Mouse (Mus musculus): ENCODE measurements around the gene Kif16b. TPM values are rescaled to one million over a fixed set of nuclear protein-coding genes. Genes with fewer than 3 reads are reported as not detected.

The Kif16b gene
- polyA plus RNA-seq, 1 experiment from 2014 or later = 10.1 TPM

GRCm38 (mm10) chr2:142693461-142693860, 207.9 kb downstream of the Kif16b start:
- Histone ChIP-seq H3K27ac (no peak overlapping the region), H3K4me1 (no peaks in the 10 kb centered on the region), H3K9me3 (no peaks in the 10 kb centered on the region), H3K27me3 (no peaks in the 10 kb centered on the region), H3K9ac (no peak overlapping the region), H3K4me3 (no peak overlapping the region), H3K36me3 (no peaks in the 10 kb centered on the region), H3K4me2 (no peak overlapping the region)
- ATAC-seq (ENCODE audit: insufficient number of reproducible peaks, low FRiP score, low TSS enrichment, low read depth) = no peak
- 96% methylated on average over 1 of the region's 1 CpGs for WGBS

- 74% methylated on average over 2 of the region's 2 CpGs for WGBS
- H3K4me3 ChIP-seq = no peak overlapping the region
- H3K27me3 ChIP-seq = no peaks in the 10 kb centered on the region
- H3K9me3 ChIP-seq = no peaks in the 10 kb centered on the region
- H3K4me1 ChIP-seq = no peaks in the 10 kb centered on the region
- no peak overlapping the region for H3K27ac ChIP-seq
- ATAC-seq (ENCODE audit: insufficient number of reproducible peaks, low FRiP score, low TSS enrichment, low read depth) = no peak
- H3K9ac ChIP-seq = no peak overlapping the region
- no peak overlapping the region for H3K4me2 ChIP-seq
- no peaks in the 10 kb centered on the region for H3K36me3 ChIP-seq
These were observed 211.8 kb downstream of the Kif16b start for GRCm38 (mm10) chr2:142689496-142689895.

GRCm38 (mm10) chr2:142687936-142688514, 213.3 kb downstream of the Kif16b start:
- H3K36me3 ChIP-seq = no peaks in the 10 kb centered on the region
- no peak overlapping the region for H3K4me2 ChIP-seq
- WGBS = 90% methylated on average over 4 of the region's 4 CpGs
- H3K27ac ChIP-seq = no peak overlapping the region
- H3K4me3 ChIP-seq = no peak overlapping the region
- no peak overlapping the region for H3K9ac ChIP-seq
- no peak for ATAC-seq (ENCODE audit: insufficient number of reproducible peaks, low FRiP score, low TSS enrichment, low read depth)
- H3K27me3 ChIP-seq = no peaks in the 10 kb centered on the region
- no peaks in the 10 kb centered on the region for H3K9me3 ChIP-seq
- H3K4me1 ChIP-seq = no peaks in the 10 kb centered on the region

- Histone ChIP-seq H3K4me3 (no peak overlapping the region), H3K27ac (no peak overlapping the region), H3K36me3 (no peaks in the 10 kb centered on the region), H3K4me2 (no peak overlapping the region), H3K4me1 (no peaks in the 10 kb centered on the region), H3K9ac (no peak overlapping the region), H3K9me3 (no peaks in the 10 kb centered on the region), H3K27me3 (no peaks in the 10 kb centered on the region)
- no peak for ATAC-seq (ENCODE audit: insufficient number of reproducible peaks, low FRiP score, low TSS enrichment, low read depth)
- 85% methylated on average over 5 of the region's 5 CpGs for WGBS
These were observed 218.2 kb downstream of the Kif16b start for GRCm38 (mm10) chr2:142682965-142683709.

- H3K4me3 ChIP-seq = no peak overlapping the region
- ATAC-seq (ENCODE audit: insufficient number of reproducible peaks, low FRiP score, low TSS enrichment, low read depth) = no peak
- H3K4me1 ChIP-seq = no peaks in the 10 kb centered on the region
- H3K27ac ChIP-seq = no peak overlapping the region
- WGBS = 92% methylated on average over 3 of the region's 3 CpGs
- no peaks in the 10 kb centered on the region for H3K36me3 ChIP-seq
- no peak overlapping the region for H3K9ac ChIP-seq
- no peaks in the 10 kb centered on the region for H3K9me3 ChIP-seq
- H3K27me3 ChIP-seq = no peaks in the 10 kb centered on the region
- H3K4me2 ChIP-seq = no peak overlapping the region
These were observed 232.9 kb downstream of the Kif16b start for GRCm38 (mm10) chr2:142668426-142668825.

GRCm38 (mm10) chr2:142651591-142651990, 249.7 kb downstream of the Kif16b start:
- ATAC-seq (ENCODE audit: insufficient number of reproducible peaks, low FRiP score, low TSS enrichment, low read depth) = no peak
- H3K4me1 ChIP-seq = no peaks in the 10 kb centered on the region
- WGBS = 56% methylated on average over 7 of the region's 7 CpGs

GRCm38 (mm10) chr2:142648023-142648453, 253.3 kb downstream of the Kif16b start:
- ATAC-seq (ENCODE audit: insufficient number of reproducible peaks, low FRiP score, low TSS enrichment, low read depth) = no peak
- no peaks in the 10 kb centered on the region for H3K36me3 ChIP-seq
- no peak overlapping the region for H3K4me2 ChIP-seq
- no peak overlapping the region for H3K9ac ChIP-seq
- no peaks in the 10 kb centered on the region for H3K4me1 ChIP-seq
- H3K27ac ChIP-seq = no peak overlapping the region
- no peak overlapping the region for H3K4me3 ChIP-seq
- H3K9me3 ChIP-seq = no peaks in the 10 kb centered on the region
- WGBS = 85% methylated on average over 8 of the region's 8 CpGs
- no peaks in the 10 kb centered on the region for H3K27me3 ChIP-seq

More at GRCm38 (mm10) chr2:142651591-142651990, 249.7 kb downstream of the Kif16b start:
- H3K4me2 ChIP-seq = no peak overlapping the region
- H3K27ac ChIP-seq = no peak overlapping the region
- no peak overlapping the region for H3K9ac ChIP-seq
- H3K9me3 ChIP-seq = no peaks in the 10 kb centered on the region
- H3K36me3 ChIP-seq = no peaks in the 10 kb centered on the region
- no peaks in the 10 kb centered on the region for H3K27me3 ChIP-seq
- no peak overlapping the region for H3K4me3 ChIP-seq

GRCm38 (mm10) chr2:142646863-142647262, 254.5 kb downstream of the Kif16b start:
- H3K4me2 ChIP-seq = no peak overlapping the region
- no peak overlapping the region for H3K27ac ChIP-seq
- H3K36me3 ChIP-seq = no peaks in the 10 kb centered on the region
- ATAC-seq (ENCODE audit: insufficient number of reproducible peaks, low FRiP score, low TSS enrichment, low read depth) = no peak
- H3K9ac ChIP-seq = no peak overlapping the region
- H3K4me3 ChIP-seq = no peak overlapping the region
- H3K9me3 ChIP-seq = no peaks in the 10 kb centered on the region
- no peaks in the 10 kb centered on the region for H3K27me3 ChIP-seq
- H3K4me1 ChIP-seq = no peaks in the 10 kb centered on the region
- WGBS = 82% methylated on average over 4 of the region's 4 CpGs

GRCm38 (mm10) chr2:142641766-142642165, 259.6 kb downstream of the Kif16b start:
- Histone ChIP-seq H3K4me3 (no peak overlapping the region), H3K4me1 (no peaks in the 10 kb centered on the region), H3K36me3 (no peaks in the 10 kb centered on the region), H3K27ac (no peak overlapping the region), H3K27me3 (no peaks in the 10 kb centered on the region), H3K4me2 (no peak overlapping the region), H3K9me3 (no peaks in the 10 kb centered on the region), H3K9ac (no peak overlapping the region)
- 81% methylated on average over 2 of the region's 2 CpGs for WGBS
- ATAC-seq (ENCODE audit: insufficient number of reproducible peaks, low FRiP score, low TSS enrichment, low read depth) = no peak

GRCm38 (mm10) chr2:142635606-142636304, 265.6 kb downstream of the Kif16b start:
- WGBS = 85% methylated on average over 7 of the region's 7 CpGs
- no peaks in the 10 kb centered on the region for H3K9me3 ChIP-seq

GRCm38 (mm10) chr2:142633996-142634559, 267.3 kb downstream of the Kif16b start:
- no peak overlapping the region for H3K9ac ChIP-seq
- H3K4me2 ChIP-seq = no peak overlapping the region
- H3K4me1 ChIP-seq = no peaks in the 10 kb centered on the region
- 76% methylated on average over 6 of the region's 6 CpGs for WGBS
- no peaks in the 10 kb centered on the region for H3K9me3 ChIP-seq
- no peak overlapping the region for H3K27ac ChIP-seq
- no peaks in the 10 kb centered on the region for H3K36me3 ChIP-seq
- no peak overlapping the region for H3K4me3 ChIP-seq
- ATAC-seq (ENCODE audit: insufficient number of reproducible peaks, low FRiP score, low TSS enrichment, low read depth) = no peak
- no peaks in the 10 kb centered on the region for H3K27me3 ChIP-seq

More at GRCm38 (mm10) chr2:142635606-142636304, 265.6 kb downstream of the Kif16b start:
- no peaks in the 10 kb centered on the region for H3K27me3 ChIP-seq
- no peak for ATAC-seq (ENCODE audit: insufficient number of reproducible peaks, low FRiP score, low TSS enrichment, low read depth)
- H3K4me3 ChIP-seq = no peak overlapping the region
- H3K4me1 ChIP-seq = no peaks in the 10 kb centered on the region
- H3K27ac ChIP-seq = no peak overlapping the region
- no peak overlapping the region for H3K9ac ChIP-seq
- no peaks in the 10 kb centered on the region for H3K36me3 ChIP-seq
- no peak overlapping the region for H3K4me2 ChIP-seq

Measured in limb, embryonic 15.5 days (tissue).